11 mouse cellular contexts compared by ENCODE assay signal in genomic region chr13:51409936-51410481, GRCm38 (mm10). TPM values are rescaled to one million over a fixed set of nuclear protein-coding genes. Genes with fewer than 3 reads are reported as not detected.
DNase-seq lines count a peak whose midpoint lies in the region; ATAC-seq and TF ChIP-seq lines count a peak whose summit lies in the region.
"Had no signal": no experiment of that assay in that cellular context is flagged by ENCODE, and none has a peak within 500 bp of the region (broad histone marks: within the 10 kb centered on the region; RNA-seq: fewer than 3 reads in every experiment).

No protein-coding gene starts in this region.

- DNase-seq in heart, postnatal 10 days, result no peak
- no peak for DNase-seq in midbrain, embryonic 14.5 days
- DNase-seq in adrenal gland, adult 2 months, result no peak
- DNase-seq in layer of hippocampus, adult 9-11 months, result no peak
- no peak for DNase-seq in thymus, postnatal 14 days
- DNase-seq: adrenal gland, adult 8-10 months; spleen, adult 18-20 months had no signal

- H3K4me3 ChIP-seq in heart, embryonic 14.5 days (ENCODE audit: control insufficient read depth in 1 of 2, insufficient read depth in 1 of 2, low read depth in 1 of 2, low read length in 2 of 2), result peak overlapping the region in 1 of 2 experiments; percentile 3; a peak in 2 of 4 replicates
- H3K4me3 ChIP-seq in midbrain, embryonic 15.5 days, result no peak overlapping the region
- no peak overlapping the region for H3K4me3 ChIP-seq in midbrain, embryonic 14.5 days (replicated peaks; ENCODE audit: low read depth, low read length)
- H3K4me3 ChIP-seq in intestine, postnatal 0 days (ENCODE audit: low read depth, low read length), result peak overlapping the region; percentile 39; the same call in 1 of the 2 replicates

- H3K27me3 ChIP-seq in heart, embryonic 14.5 days (ENCODE audit: control insufficient read depth, insufficient read depth, low read length), result 0 out of 2 replicates have a peak, but pooled peaks cover 4% of the 10 kb centered on the region
- peaks cover 5% of the 10 kb centered on the region; the same call in 1 of the 2 replicates for H3K27me3 ChIP-seq in midbrain, embryonic 15.5 days (replicated peaks)
- H3K27me3 ChIP-seq in midbrain, embryonic 14.5 days (ENCODE audit: control insufficient read depth, insufficient read depth, low read length), result peaks cover 11% of the 10 kb centered on the region
- peaks cover 13% of the 10 kb centered on the region; the same call in 1 of the 2 replicates for H3K27me3 ChIP-seq in intestine, postnatal 0 days (replicated peaks; ENCODE audit: control insufficient read depth, insufficient read depth, low read length)

- TF ChIP-seq CTCF in intestine, postnatal 0 days (IDR thresholded peaks at IDR 0.05; ENCODE audit: low read depth), result no peak

- peaks cover 4% of the 10 kb centered on the region for H3K36me3 ChIP-seq in heart, embryonic 14.5 days (ENCODE audit: control insufficient read depth, insufficient read depth, low read length)
- H3K36me3 ChIP-seq in midbrain, embryonic 15.5 days (replicated peaks), result no peaks in the 10 kb centered on the region
- no peaks in the 10 kb centered on the region for H3K36me3 ChIP-seq in midbrain, embryonic 14.5 days (ENCODE audit: control insufficient read depth, insufficient read depth, low read length)
- H3K36me3 ChIP-seq in intestine, postnatal 0 days (ENCODE audit: control insufficient read depth, insufficient read depth), result no peaks in the 10 kb centered on the region

- H3K27ac ChIP-seq in heart, embryonic 14.5 days (replicated peaks in 1 of 2; ENCODE audit: control insufficient read depth in 1 of 2, insufficient read depth in 1 of 2, low read depth in 2 of 2, low read length in 2 of 2), result no peak overlapping the region
- H3K27ac ChIP-seq in midbrain, embryonic 15.5 days, result no peak overlapping the region
- no peak overlapping the region for H3K27ac ChIP-seq in midbrain, embryonic 14.5 days (replicated peaks; ENCODE audit: low read depth, low read length)
- no peak overlapping the region for H3K27ac ChIP-seq in intestine, postnatal 0 days (ENCODE audit: low read depth, low read length)
- H3K27ac ChIP-seq: left cerebral cortex, adult 2 months had no signal

- WGBS in heart, embryonic 14.5 days, result 62% methylated on average over 6 of the region's 6 CpGs
- WGBS in midbrain, embryonic 15.5 days, result 90% methylated on average over 6 of the region's 6 CpGs
- 88% methylated on average over 6 of the region's 6 CpGs for WGBS in midbrain, embryonic 14.5 days
- 67% methylated on average over 6 of the region's 6 CpGs for WGBS in intestine, postnatal 0 days

- intact Hi-C loops in heart, postnatal 10 days (cut with DNase I), result loop anchor here (5.0 kb wide), 1 partner anchor 113 kb away; no protein-coding TSS in a partner anchor

- no peak overlapping the region for H3K9ac ChIP-seq in heart, embryonic 14.5 days (ENCODE audit: low read length)
- no peak overlapping the region for H3K9ac ChIP-seq in midbrain, embryonic 15.5 days
- H3K9ac ChIP-seq in midbrain, embryonic 14.5 days (replicated peaks; ENCODE audit: low read length), result no peak overlapping the region
- H3K9ac ChIP-seq in intestine, postnatal 0 days (ENCODE audit: low read depth, low read length), result no peak overlapping the region

- peaks cover 14 to 16% of the 10 kb centered on the region in 2 experiments; a peak in 3 of 4 replicates for H3K4me1 ChIP-seq in heart, embryonic 14.5 days (ENCODE audit: control insufficient read depth in 2 of 2, insufficient read depth in 2 of 2, low read length in 2 of 2)
- peaks cover 17% of the 10 kb centered on the region for H3K4me1 ChIP-seq in midbrain, embryonic 15.5 days
- H3K4me1 ChIP-seq in midbrain, embryonic 14.5 days (ENCODE audit: control insufficient read depth, insufficient read depth, low read length), result peaks cover 14% of the 10 kb centered on the region; the same call in 1 of the 2 replicates
- no peaks in the 10 kb centered on the region for H3K4me1 ChIP-seq in intestine, postnatal 0 days (replicated peaks; ENCODE audit: control insufficient read depth, insufficient read depth, low read length)

- no peaks in the 10 kb centered on the region for H3K9me3 ChIP-seq in heart, embryonic 14.5 days (ENCODE audit: control insufficient read depth, low read length)
- H3K9me3 ChIP-seq in midbrain, embryonic 15.5 days, result no peaks in the 10 kb centered on the region
- H3K9me3 ChIP-seq in midbrain, embryonic 14.5 days (ENCODE audit: control insufficient read depth, low read length), result 0 out of 2 replicates have a peak, but pooled peaks cover 3% of the 10 kb centered on the region
- H3K9me3 ChIP-seq in intestine, postnatal 0 days (ENCODE audit: control insufficient read depth), result no peaks in the 10 kb centered on the region

- peak overlapping the region; percentile 72 for H3K4me2 ChIP-seq in heart, embryonic 14.5 days (ENCODE audit: low read length)
- H3K4me2 ChIP-seq in midbrain, embryonic 15.5 days, result 0 out of 2 replicates have a peak overlapping the region, but pooled peaks have one; percentile 1
- H3K4me2 ChIP-seq in midbrain, embryonic 14.5 days (ENCODE audit: low read length), result no peak overlapping the region
- peak overlapping the region; percentile 58 for H3K4me2 ChIP-seq in intestine, postnatal 0 days (replicated peaks; ENCODE audit: low read depth)

- ATAC-seq in heart, embryonic 14.5 days (ENCODE audit: insufficient number of reproducible peaks, insufficient read depth, low FRiP score, low read depth), result no peak
- ATAC-seq in midbrain, embryonic 15.5 days (replicated peaks), result no peak
- ATAC-seq in midbrain, embryonic 14.5 days (ENCODE audit: low FRiP score, low TSS enrichment), result no peak
- no peak for ATAC-seq in intestine, postnatal 0 days

RNA-seq across cellular contexts. Expression of gene S1pr3, which starts 1.6 kb away (rescaled TPM):
- 15.2 and 16.3 TPM in 2 replicates for polyA plus RNA-seq in heart, embryonic 14.5 days (2014; fragmentation: Nextera tagmentation; extraction: Ambion mirVana)
- 10 to 100 TPM; 25.6 to 31.5 TPM for total RNA-seq in heart, postnatal 10 days (2021)
- 13.6 and 14.0 TPM in 2 replicates for polyA plus RNA-seq in midbrain, embryonic 15.5 days (2015; fragmentation: Nextera tagmentation; extraction: Ambion mirVana)
- polyA plus RNA-seq in midbrain, embryonic 14.5 days (2014; fragmentation: Nextera tagmentation; extraction: Ambion mirVana), result 6.1 and 12.8 TPM in 2 replicates
- polyA plus RNA-seq in intestine, postnatal 0 days (2015; fragmentation: Nextera tagmentation; extraction: Ambion mirVana), result 10.5 and 11.8 TPM in 2 replicates
- 10 to 100 TPM; 13.3 to 24.5 TPM for total RNA-seq in adrenal gland, adult 2 months (2021)
- 6.3 and 6.6 TPM in 2 replicates for polyA plus RNA-seq in adrenal gland, adult 2 months (2012; rRNA removed)
